Mouse (Mus musculus) left cerebral cortex, postnatal 10 days (tissue): Measurements from ENCODE around the gene Zeb2. TPM values are rescaled to one million over a fixed set of nuclear protein-coding genes. Genes with fewer than 3 reads are reported as not detected.

Source experiments
- DNase-seq, 2 experiments: peaks; one replicate each; pipeline ENCODE4 v3.0.0; 2021 to 2022; ENCODE audit warnings: low spot score in 2 of 2, mixed read lengths in 1 of 2; ENCODE audit errors: extremely low spot score in 1 of 2
- intact Hi-C: fragments of 180-260 bp; cut with DNase I; formaldehyde crosslinking; loops from one replicate; pipeline ENCODE4 v1.15.1; 2025
- total RNA-seq, 2 experiments: library from RNA; stranded (reverse); gene quantifications; 2 replicates each; pipeline ENCODE4 v1.2.3; 2021

Gene Zeb2
- 100 to 1,000 TPM; 220 to 259 TPM for total RNA-seq

DNA sequence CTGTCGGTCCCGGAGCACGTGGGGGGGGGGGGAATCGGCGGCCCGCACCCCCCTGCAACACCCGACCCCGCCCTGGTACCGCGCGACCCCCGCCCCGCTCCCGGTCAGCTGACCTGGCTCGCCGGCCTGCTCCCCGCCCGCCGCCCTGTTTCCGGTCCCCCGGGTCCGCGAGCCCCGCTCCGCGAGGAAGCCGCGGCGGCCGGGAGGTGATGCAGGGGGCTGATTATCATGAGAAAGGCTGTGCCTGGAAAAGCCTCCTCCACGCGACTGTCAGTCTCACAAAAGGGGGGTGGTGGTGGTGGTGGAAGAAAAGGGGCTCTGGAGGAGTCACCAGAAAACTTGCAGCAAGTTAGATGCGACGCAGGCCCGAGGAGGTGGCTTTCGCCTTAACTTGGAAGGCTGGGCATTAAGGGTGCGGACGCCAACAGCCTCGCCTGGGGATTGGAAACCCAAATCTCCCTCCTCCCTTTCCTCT lies at the start of gene Zeb2:
Zeb2 (minus strand) TSS at position 309 of the 475 bp plus-strand sequence.
- DNase-seq, result peak in 1 of 2 experiments; percentile 90
- intact Hi-C loops, result loop anchor here (5.0 to 10.0 kb wide), 3 partner anchors 290 to 1168 kb away; no protein-coding TSS in a partner anchor

DNA sequence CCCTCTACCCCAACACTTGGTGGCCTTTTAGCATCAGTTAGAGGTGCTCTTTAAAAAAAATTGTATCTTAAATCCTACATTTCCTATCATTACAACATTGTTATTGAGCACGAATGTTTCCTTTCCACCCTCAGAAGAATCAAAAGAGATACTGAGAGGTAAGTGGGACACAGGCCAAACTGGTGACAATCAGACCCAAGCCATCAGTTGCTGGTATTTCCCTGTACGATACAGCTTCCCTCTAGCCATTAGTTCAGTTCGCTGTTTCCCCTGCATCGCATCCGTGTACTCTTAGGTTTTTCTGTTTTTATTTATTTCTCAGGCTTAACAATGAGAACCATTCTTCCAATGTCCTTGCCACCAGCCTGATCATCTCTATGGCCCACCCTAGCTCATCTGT lies 41.6 kb upstream of the Zeb2 start:
- intact Hi-C loops, result no loop called here
- no peak for DNase-seq

DNA sequence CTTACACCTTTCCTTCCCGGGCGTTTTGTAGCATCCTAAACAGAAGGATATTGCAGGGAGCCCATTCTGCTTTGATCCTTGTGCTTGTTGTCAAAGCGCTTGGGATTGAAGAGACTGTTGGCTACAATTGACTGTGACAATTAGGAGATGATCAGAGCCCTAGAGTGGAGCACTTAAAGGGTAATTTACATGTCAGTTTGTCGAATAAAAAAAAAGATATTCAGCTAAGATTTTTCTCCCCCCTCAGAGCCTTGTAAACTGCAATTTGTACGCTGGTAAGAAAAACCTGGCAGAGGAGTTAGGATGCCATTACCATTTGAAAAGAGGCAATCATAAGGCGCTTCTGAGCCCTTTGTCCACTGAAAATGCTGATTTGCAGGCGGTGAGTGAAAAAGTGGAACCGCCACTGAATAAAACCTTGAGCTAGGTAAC lies 41.2 kb upstream of the Zeb2 start:
- DNase-seq, result no peak
- intact Hi-C loops, result no loop called here

DNA sequence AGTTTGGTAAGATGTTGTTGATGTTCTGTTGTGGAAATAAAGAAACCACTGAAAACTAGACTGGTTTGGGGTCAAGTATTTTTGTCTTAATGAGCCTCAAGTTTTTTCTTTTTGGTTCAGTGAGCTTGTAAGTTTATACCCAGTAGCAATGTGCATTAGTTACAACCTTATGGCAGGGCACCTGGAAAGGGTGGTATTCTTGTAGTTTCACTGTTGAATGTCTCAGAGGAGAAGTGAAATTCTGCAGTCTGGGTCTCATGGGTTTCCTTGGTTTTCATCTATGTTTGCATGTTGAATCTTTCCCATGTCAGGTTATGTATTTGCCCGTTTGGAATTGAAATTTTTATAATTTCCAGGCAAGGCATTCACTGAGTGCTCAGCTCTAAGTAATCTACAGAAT lies 36.1 kb upstream of the Zeb2 start:
- no peak for DNase-seq
- intact Hi-C loops, result no loop called here

DNA sequence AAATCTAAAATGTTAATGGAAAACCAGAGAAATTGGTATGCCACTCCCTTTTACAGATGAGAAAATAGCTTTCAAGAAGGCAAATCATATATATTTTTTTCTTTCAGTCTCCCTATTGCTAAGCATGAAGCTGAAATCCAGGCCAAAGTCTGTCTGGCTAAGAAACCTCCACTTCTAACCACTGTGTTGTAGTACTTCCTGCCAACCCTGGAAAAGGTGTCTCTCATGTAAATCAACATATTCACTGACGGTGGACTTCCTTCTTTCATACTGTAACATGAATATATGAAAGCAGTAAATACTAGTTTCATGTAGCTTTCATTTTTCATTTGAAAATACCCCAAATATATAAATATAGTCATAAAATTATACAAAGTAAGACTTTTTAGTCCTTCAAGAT lies 26.0 kb upstream of the Zeb2 start:
- intact Hi-C loops, result no loop called here

DNA sequence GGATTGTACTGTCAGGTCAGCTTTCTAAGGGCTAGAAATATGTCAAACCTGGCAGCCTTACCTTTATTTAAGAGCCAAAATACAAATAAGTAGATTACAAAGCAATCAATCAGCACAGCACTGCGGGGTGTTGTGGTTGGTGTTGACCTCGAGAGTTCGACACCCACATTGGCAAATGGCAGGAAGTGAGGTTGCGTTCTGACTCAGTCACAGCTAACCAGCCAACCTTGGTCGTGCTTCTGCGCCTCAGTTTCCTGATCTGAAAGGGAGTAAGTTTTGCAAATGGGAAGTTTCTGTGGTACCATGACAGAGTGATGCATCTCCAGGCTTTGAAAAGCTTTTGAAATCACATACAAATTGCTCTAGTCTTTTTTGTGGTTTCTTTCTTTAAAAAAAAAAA lies 21.7 kb upstream of the Zeb2 start:
- no peak for DNase-seq
- intact Hi-C loops, result no loop called here

More for the DNA sequence above, 26.0 kb upstream of the Zeb2 start:
- no peak for DNase-seq

DNA sequence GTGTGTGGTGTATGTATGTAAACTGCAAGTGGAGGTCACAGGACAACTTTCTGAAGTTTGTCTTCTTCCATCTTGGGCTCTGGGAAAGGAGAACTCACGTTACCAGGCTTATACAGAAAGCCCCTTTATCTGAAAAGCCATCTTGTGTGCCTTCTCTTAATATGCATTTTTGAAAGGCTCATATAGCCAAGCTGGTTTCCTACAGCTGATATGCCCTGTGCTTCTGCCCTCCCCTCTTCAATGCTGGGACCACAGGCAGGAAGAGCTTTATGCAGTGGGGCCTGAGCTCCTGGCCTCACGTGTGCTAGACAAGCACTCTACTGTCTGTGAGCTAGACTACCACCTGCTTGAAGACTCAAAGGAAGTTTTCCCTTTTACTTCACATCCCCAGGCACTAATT lies 19.6 kb upstream of the Zeb2 start:
- no peak for DNase-seq
- intact Hi-C loops, result no loop called here

DNA sequence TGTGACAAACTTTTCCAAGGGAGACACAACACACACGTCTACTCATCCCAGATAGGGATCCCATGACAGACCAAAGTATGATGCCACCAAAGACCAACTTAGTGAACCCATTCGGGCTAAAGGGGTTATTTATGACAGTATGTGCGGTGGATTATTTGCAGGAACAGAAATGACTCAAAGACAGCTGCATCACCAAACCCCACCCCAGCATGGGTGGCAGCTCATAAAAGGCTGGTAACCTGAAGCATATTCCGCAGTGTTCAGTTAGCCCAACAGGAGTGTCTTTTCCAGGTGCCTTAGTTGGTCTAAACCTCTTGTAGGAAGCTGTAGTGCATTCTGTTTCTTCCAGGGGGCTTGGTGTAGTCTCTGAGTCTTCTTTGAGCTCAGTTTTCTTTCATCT lies 16.0 kb upstream of the Zeb2 start:
- no peak for DNase-seq
- intact Hi-C loops, result no loop called here

DNA sequence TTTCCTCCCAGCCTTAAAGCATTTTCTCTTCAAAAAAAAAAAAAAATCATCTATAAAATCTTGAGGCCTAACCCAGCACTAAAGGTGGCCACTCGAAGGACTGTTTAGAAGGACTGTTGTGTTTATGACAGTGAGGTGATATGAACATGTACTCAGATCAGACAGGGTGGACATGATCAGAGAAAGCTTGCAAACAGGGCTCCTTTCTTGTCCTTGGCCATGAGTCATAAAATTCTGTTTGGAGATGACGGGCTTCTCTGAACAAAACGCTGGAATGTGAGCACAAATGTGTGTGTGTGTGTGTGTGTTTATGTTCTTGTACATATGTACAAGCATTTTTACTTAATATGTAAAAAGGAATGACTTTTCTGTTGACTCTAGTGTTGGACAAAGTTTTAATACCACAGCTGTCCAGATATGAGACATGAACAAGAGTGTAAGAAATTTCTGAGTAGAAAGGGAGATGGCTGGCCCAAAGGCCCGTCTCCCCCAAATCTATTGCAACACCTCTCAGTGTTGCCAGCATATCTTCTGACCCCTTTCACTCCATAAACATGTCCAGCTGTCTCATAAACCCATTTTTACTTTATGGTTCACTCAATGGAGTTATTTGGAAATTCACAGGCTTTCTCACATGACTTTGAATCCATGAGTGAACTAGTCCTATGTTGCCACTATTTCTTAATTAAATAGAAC lies 13.4 kb upstream of the Zeb2 start:
- intact Hi-C loops, result no loop called here
- DNase-seq, result no peak

DNA sequence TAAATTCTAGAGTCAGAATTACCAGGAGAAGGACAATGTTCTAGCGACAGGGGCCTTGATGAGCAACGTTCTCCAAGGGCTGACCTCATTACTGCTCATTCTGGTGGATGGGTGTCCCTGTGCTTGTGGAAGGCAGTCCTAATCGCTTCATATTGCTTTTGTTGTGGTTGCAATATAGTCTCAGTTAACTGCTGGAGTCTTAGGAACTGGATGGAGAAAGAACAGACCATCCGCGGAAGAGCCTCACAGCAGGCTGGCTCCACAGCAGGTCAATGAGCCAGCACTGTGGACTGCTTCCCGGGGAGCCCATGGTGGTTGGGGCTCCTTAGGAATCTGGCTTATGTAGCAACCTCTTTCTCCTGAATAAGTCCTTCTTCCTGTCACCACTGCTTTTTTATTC lies 12.4 kb upstream of the Zeb2 start:
- intact Hi-C loops, result no loop called here
- DNase-seq, result no peak

DNA sequence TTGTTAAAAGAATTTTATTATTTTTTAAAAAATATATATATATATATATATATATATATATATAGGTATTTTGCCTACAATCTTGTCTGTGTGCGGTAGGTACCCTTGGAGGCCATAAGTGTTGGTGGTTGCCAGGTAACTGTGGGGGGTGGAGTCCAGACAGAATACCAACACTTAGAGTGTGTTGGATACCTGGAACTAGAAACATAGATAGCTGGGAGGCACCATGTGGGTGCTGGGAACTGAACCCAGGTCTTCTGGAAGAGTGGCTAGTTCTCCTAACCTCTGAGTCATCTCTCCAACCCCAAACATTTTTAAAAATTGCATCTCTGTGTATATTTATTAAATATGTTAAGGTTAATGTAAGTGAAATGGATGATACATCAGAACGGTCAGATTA lies 11.5 kb upstream of the Zeb2 start:
- intact Hi-C loops, result no loop called here

DNA sequence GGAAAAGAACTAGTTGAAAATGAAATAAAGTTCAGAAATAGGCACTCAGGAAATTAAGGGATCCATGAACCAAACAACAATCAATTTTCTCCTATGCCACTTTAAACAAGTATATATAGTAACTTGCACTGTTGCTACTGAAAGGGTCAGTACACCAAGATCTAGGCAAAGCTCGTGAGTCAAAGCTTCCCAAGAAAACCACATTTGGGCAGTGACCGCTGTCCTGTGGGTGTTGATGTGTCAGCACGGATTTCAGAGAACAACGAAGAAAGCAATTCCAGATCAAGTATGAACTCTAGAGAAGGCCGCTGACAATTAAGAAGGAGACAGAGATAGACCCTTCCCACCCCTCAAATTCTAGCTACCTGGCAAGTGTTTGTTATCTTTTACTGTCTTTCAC lies 9.2 kb upstream of the Zeb2 start:
- intact Hi-C loops, result no loop called here
- DNase-seq, result no peak

More for the DNA sequence above, 11.5 kb upstream of the Zeb2 start:
- no peak for DNase-seq

DNA sequence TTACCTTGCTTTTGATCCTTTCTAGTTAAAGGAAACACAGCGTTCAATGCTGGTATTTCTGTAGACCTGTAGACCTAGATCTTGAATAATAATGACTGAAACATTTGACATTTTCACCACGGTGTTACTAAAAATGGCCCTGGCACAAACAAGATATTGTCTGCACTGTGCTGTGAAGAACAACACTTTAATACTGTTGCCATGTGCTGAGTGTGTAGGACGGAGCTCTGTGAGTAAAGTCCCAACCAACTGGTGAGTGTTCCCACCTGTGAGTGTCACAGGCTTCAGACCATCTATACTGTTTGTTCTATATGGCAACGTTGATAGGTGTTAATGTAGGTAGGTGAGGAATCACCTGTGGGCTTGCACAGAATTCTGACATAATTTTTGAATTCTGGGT lies 8.0 kb upstream of the Zeb2 start:
- no peak for DNase-seq

DNA sequence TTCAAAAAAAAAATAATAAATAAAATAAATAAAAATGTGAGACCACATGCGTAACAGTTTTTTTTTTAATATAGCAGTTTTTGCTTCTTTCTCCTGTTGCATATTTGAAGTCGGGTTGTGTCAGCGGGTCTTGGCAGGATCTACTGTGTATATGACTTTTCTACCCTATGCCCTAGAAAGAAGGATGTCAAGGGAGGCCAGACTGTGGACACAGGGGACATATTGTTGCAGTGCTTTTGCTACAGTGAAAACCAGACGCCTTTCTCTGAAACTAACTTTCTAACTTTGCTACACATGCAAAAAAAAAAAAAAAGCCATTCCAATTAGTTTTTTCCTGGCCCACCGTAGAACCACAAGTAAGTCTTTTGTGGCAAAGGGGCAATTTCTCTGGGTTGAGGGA lies 6.3 kb upstream of the Zeb2 start:
- intact Hi-C loops, result no loop called here
- no peak for DNase-seq

More for the DNA sequence above, 8.0 kb upstream of the Zeb2 start:
- intact Hi-C loops, result no loop called here

DNA sequence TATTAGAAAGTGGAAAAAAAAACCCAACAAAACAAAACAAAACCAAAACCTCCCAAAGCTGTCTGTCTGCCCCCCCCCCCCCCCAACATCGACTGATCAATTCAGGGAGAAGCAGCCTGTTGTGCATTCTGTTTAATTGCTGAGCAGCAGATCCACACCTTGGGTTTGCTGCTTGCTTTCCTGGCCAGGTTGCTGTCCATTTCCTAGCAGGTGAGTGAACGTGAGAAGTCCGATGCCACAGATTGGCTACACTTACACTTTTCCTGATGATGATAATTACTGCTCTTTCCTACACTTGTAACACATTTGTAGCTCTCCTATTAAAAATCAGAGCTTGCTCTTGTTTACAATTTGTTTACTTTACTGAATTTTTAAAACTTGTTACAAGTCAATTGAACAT lies 926 bp upstream of the Zeb2 start:
- intact Hi-C loops, result loop anchor here (5.0 to 10.0 kb wide), 3 partner anchors 289 to 1167 kb away; no protein-coding TSS in a partner anchor
- DNase-seq, result no peak

DNA sequence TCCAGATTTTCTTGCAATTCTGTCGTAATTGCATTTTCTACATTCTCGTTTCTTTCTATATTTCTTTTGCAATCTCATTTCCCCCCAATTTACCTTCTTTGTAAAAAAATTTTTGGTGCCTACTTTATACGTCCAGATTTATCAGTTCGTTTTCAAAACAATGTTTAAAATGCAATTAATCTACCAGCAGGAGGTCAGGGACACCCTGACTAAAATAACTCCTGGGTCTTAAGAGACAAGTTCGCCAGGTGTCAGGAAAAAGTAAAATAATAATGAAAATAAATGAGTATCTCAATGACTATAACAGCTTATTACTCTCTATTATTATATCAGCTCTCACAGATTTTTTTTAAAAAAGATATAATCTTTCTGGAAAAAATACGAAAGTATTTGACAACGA lies 397 bp upstream of the Zeb2 start:
- intact Hi-C loops, result loop anchor here (5.0 to 10.0 kb wide), 3 partner anchors 290 to 1167 kb away; no protein-coding TSS in a partner anchor
- no peak for DNase-seq

DNA sequence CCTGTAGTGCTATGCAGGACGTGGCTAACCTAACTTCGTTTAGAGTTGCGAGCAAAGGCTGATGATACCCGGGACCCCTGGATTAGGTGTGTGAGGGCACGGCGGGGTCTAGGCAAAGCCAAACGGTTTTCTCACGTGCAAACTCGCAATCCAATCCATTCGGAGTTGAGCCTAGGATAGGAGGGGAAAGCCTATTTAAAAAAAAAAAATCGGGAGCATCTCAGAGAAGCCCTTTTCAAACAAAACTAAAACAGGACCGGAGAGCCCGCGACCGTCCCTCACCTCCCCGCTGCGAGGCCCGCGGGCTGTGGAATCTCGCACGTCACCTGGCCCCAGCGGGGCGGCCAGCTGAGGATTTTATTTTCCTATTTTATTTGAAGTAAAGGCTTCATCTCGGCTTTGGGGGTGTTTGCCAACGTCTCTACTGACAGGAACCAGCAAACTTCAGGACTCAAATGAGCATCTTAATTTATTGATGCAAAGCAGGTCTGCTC lies 617 bp downstream of the Zeb2 start:
- intact Hi-C loops, result loop anchor here (5.0 to 10.0 kb wide), 3 partner anchors 291 to 1168 kb away; no protein-coding TSS in a partner anchor
- DNase-seq, result peak in 1 of 2 experiments; percentile 61

DNA sequence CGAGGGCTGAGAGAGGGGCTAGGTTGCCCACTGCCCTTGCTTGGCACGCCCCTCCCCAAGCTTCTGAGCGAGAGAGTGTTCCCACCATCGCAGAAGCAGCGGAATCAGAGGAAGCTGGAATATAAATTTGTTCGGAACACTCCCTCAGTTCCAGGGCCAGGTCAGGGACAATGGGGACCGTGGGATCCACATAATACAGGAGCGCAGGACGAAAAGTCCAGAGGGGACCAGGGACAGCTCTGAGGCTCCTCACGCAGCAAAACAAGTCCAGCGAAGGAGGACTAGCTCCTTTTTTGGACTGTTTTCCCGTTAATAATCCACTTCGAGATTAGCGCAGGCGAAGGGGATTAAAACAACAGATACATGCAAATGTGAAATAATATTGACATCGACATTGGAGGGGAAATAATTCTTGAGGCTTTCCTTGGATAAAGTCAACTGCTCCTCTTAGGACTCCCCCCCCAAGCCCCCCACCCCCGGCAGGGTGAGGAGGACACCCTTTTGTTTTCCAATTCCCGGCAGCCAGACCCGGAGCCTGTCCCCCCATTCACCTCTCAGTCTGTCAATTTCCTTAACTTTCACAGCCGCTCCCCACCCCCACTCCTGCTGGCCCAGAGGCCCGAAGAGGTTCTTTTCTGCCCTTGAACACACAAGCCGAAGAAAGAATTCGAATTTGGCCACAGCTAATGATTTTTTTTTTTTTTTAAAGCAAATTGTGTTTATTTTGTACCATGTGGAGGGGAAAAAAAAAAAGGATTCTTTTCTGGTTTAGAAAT lies 1.3 kb downstream of the Zeb2 start:
- peak in 1 of 2 experiments; percentile 79 for DNase-seq
- intact Hi-C loops, result loop anchor here (5.0 to 10.0 kb wide), 3 partner anchors 291 to 1169 kb away; no protein-coding TSS in a partner anchor

DNA sequence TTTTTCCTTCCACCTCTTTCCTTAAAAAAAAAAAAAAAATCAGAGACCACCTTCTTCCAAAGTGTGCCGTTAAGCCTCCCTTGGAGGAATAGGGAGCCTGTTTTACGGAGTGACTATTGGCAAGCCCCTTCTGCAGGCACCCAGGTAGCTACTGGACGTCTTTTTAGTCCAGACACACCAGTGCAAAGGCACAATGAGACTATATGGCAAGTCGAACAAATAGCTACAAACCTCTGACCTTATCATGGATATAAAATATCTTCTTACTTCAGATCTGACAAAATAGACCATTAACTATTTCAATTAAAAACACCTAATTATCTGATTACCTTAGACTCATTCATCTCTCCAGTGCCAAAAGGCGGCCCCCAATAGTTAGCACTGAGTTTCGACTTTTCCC lies 2.0 kb downstream of the Zeb2 start:
- no peak for DNase-seq
- intact Hi-C loops, result loop anchor here (5.0 to 10.0 kb wide), 3 partner anchors 292 to 1170 kb away; no protein-coding TSS in a partner anchor
